9 mouse cellular contexts compared by ENCODE assay signal in the genomic region with DNA sequence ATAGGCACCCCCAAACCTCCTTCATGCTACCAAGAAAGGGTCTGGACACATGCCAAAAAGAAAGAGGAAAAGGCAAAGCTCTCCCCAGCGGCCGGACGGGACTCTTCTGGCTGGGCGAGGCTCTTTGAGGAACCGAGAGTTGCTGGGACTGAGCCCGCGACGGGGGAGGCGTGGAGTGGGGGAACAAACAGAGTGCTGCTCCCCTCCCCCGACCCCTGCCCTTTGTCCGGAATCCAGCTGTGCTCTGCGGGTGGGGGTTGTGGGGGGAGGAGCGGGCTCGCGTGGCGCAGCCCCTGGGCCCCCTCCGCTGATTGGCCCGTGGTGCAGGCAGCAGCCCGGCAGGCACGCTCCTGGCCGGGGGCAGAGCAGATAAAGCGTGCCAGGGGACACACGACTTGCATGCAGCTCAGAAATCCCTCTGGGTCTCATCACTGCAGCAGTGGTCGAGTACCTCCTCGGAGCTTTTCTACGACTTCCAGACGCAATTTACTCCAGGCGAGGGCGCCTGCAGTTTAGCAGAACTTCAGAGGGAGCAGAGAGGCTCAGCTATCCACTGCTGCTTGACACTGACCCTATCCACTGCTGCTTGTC. TPM values are rescaled to one million over a fixed set of nuclear protein-coding genes. Genes with fewer than 3 reads are reported as not detected.
DNase-seq lines count a peak whose midpoint lies in the region; TF ChIP-seq lines count a peak whose summit lies in the region.
"Had no signal": no experiment of that assay in that cellular context is flagged by ENCODE, and none has a peak within 500 bp of the region (broad histone marks: within the 10 kb centered on the region; RNA-seq: fewer than 3 reads in every experiment).

A gene (plus strand): TSS at position 400 of the 591 bp plus-strand sequence.

- peak within 1 kb of the TSS; percentile 46 for H3K4me3 ChIP-seq in ES-Bruce4 (ENCODE audit: low read depth, low read length)

- peaks cover 3% of the 10 kb centered on the region; the same call in 1 of the 2 replicates for H3K27me3 ChIP-seq in ES-Bruce4 (ENCODE audit: control insufficient read depth, insufficient read depth, low read length, poor library complexity, severe bottlenecking)

- TF ChIP-seq EP300 in ES-Bruce4 (IDR thresholded peaks at IDR 0.05; ENCODE audit: insufficient read depth, low read depth, low read length), result no peak

- TF ChIP-seq CTCF in ES-Bruce4 (IDR thresholded peaks at IDR 0.05; ENCODE audit: low read depth, low read length), result no peak

- TF ChIP-seq POLR2A in ES-Bruce4 (IDR thresholded peaks at IDR 0.05; ENCODE audit: insufficient read depth, low read length), result no peak

- peaks cover 11% of the 10 kb centered on the region for H3K4me1 ChIP-seq in ES-Bruce4 (ENCODE audit: control insufficient read depth, insufficient read depth, low read length)

- DNase-seq in A20 (ENCODE audit: low read depth, low spot score), result peak; percentile 39
- peak; percentile 7 for DNase-seq in heart, postnatal 4 days
- peak; percentile 1 for DNase-seq in lung, postnatal 14 days
- no peak for DNase-seq in ovary, postnatal 10 days (ENCODE audit: low spot score)
- no peak for DNase-seq in layer of hippocampus, adult 9-11 months
- DNase-seq in cerebellum, adult 18-20 months, result no peak
- no peak for DNase-seq in natural killer cell, adult 2 months (ENCODE audit: low spot score in 2 of 2)

- no peaks in the 10 kb centered on the region for H3K36me3 ChIP-seq in ES-Bruce4 (ENCODE audit: control insufficient read depth, insufficient read depth, low read length, poor library complexity, severe bottlenecking)

- peak within 1 kb of the TSS; percentile 17; the same call in 1 of the 2 replicates for H3K9ac ChIP-seq in ES-Bruce4 (ENCODE audit: low read depth, poor library complexity, severe bottlenecking)

- no peaks in the 10 kb centered on the region for H3K9me3 ChIP-seq in ES-Bruce4 (replicated peaks; ENCODE audit: control insufficient read depth, insufficient read depth, low read length, poor library complexity, severe bottlenecking)

- H3K27ac ChIP-seq in ES-Bruce4 (ENCODE audit: insufficient read depth, low read length), result no peak within 1 kb of the TSS

RNA-seq across cellular contexts. Expression of the gene that starts here (rescaled TPM):
- 0.78 TPM in 1 of 2 replicates, not detected in the other for polyA plus RNA-seq in ES-Bruce4 (2011; ENCODE audit: insufficient read depth, insufficient read length, low read depth, missing spikeins)
- total RNA-seq in heart, postnatal 4 days (2021), result not detected
- total RNA-seq: heart, adult 18-20 months had no signal

Comparison
In these comparisons a context has a peak if more than half of its experiments do, and no peak if none do; other contexts are left out.
1. Peak in DNase-seq in heart, postnatal 4 days; RNA of the gene not detected or under 1 TPM.
2. DNase-seq: peak in A20 (single experiment) and lung, postnatal 14 days (single experiment); none in ovary, postnatal 10 days (single experiment), layer of hippocampus, adult 9-11 months (single experiment), cerebellum, adult 18-20 months (0 of 2) and natural killer cell, adult 2 months (0 of 2).